14 mouse cellular contexts compared by ENCODE assay signal in genomic region chr1:53925149-53925901, GRCm38 (mm10).
A peak's percentile ranks its signal among the peaks of the same experiment; 100 is the strongest.
DNase-seq lines count a peak whose midpoint lies in the region; ATAC-seq and TF ChIP-seq lines count a peak whose summit lies in the region.
"Had no signal": no experiment of that assay in that cellular context is flagged by ENCODE, and none has a peak within 500 bp of the region (broad histone marks: within the 10 kb centered on the region; RNA-seq: fewer than 3 reads in every experiment).

No protein-coding gene starts in this region.

- no peaks in the 10 kb centered on the region for H3K36me3 ChIP-seq in liver, embryonic 16.5 days (ENCODE audit: control insufficient read depth, insufficient read depth)
- no peaks in the 10 kb centered on the region for H3K36me3 ChIP-seq in forebrain, embryonic 12.5 days (replicated peaks)
- no peaks in the 10 kb centered on the region for H3K36me3 ChIP-seq in hindbrain, embryonic 14.5 days (replicated peaks; ENCODE audit: control insufficient read depth, insufficient read depth)
- no peaks in the 10 kb centered on the region for H3K36me3 ChIP-seq in midbrain, postnatal 0 days (ENCODE audit: insufficient read depth, low read length)

- no peaks in the 10 kb centered on the region for H3K4me1 ChIP-seq in liver, embryonic 16.5 days (ENCODE audit: control insufficient read depth, low read depth, low read length)
- H3K4me1 ChIP-seq in forebrain, embryonic 12.5 days: no peaks in the 10 kb centered on the region
- H3K4me1 ChIP-seq in hindbrain, embryonic 14.5 days (replicated peaks; ENCODE audit: control insufficient read depth, insufficient read depth, low read length): no peaks in the 10 kb centered on the region
- no peaks in the 10 kb centered on the region for H3K4me1 ChIP-seq in midbrain, postnatal 0 days (ENCODE audit: insufficient read depth, low read length)

- no peaks in the 10 kb centered on the region for H3K9me3 ChIP-seq in liver, embryonic 16.5 days (replicated peaks; ENCODE audit: control insufficient read depth, low read length)
- H3K9me3 ChIP-seq in forebrain, embryonic 12.5 days: no peaks in the 10 kb centered on the region
- H3K9me3 ChIP-seq in hindbrain, embryonic 14.5 days (ENCODE audit: control insufficient read depth, low read length): no peaks in the 10 kb centered on the region
- H3K9me3 ChIP-seq in midbrain, postnatal 0 days (ENCODE audit: low read length): no peaks in the 10 kb centered on the region

- TF ChIP-seq CTCF in midbrain, postnatal 0 days (IDR thresholded peaks at IDR 0.05): no peak

- no peak for DNase-seq in liver
- no peak for DNase-seq in hindbrain, embryonic 14.5 days (ENCODE audit: low spot score)
- DNase-seq in midbrain, postnatal 0 days (ENCODE audit: low spot score): no peak
- DNase-seq in urinary bladder, postnatal 14 days (ENCODE audit: low spot score): no peak
- DNase-seq in kidney, postnatal 10 days: no peak
- DNase-seq: adrenal gland, postnatal 14 days; cerebellum, adult 8-10 months; heart, adult 11 months; kidney, postnatal 14 days; right cerebral cortex, postnatal 25 days had no signal

- WGBS in liver, embryonic 16.5 days (ENCODE audit: insufficient replicate concordance): 58% methylated on average over 18 of the region's 18 CpGs
- 33% methylated on average over 18 of the region's 18 CpGs for WGBS in forebrain, embryonic 12.5 days
- 38% methylated on average over 18 of the region's 18 CpGs for WGBS in hindbrain, embryonic 14.5 days
- 44% methylated on average over 18 of the region's 18 CpGs for WGBS in midbrain, postnatal 0 days

- no peak overlapping the region for H3K4me3 ChIP-seq in liver, embryonic 16.5 days (ENCODE audit: low read depth, low read length)
- no peak overlapping the region for H3K4me3 ChIP-seq in forebrain, embryonic 12.5 days (replicated peaks)
- H3K4me3 ChIP-seq in hindbrain, embryonic 14.5 days (replicated peaks; ENCODE audit: low read length): no peak overlapping the region
- H3K4me3 ChIP-seq in midbrain, postnatal 0 days (ENCODE audit: low read depth, low read length): no peak overlapping the region

- H3K9ac ChIP-seq in liver, embryonic 16.5 days (ENCODE audit: low read depth, low read length): no peak overlapping the region
- H3K9ac ChIP-seq in forebrain, embryonic 12.5 days: no peak overlapping the region
- no peak overlapping the region for H3K9ac ChIP-seq in hindbrain, embryonic 14.5 days
- no peak overlapping the region for H3K9ac ChIP-seq in midbrain, postnatal 0 days (replicated peaks; ENCODE audit: low read length, poor library complexity, severe bottlenecking)

- H3K27me3 ChIP-seq in liver, embryonic 16.5 days (ENCODE audit: control insufficient read depth, insufficient read depth, low read depth, low read length): no peaks in the 10 kb centered on the region
- peaks cover 17% of the 10 kb centered on the region for H3K27me3 ChIP-seq in forebrain, embryonic 12.5 days
- no peaks in the 10 kb centered on the region for H3K27me3 ChIP-seq in hindbrain, embryonic 14.5 days (ENCODE audit: control insufficient read depth, insufficient read depth, low read length)
- H3K27me3 ChIP-seq in midbrain, postnatal 0 days (ENCODE audit: insufficient read depth, low read length): no peaks in the 10 kb centered on the region

- peak; percentile 21; the same call in 1 of the 2 replicates for ATAC-seq in liver, embryonic 16.5 days (ENCODE audit: low read depth)
- ATAC-seq in forebrain, embryonic 12.5 days (ENCODE audit: low FRiP score): 0 out of 2 replicates have a peak, but pooled peaks have one; percentile 23
- peak; percentile 25 for ATAC-seq in hindbrain, embryonic 14.5 days (ENCODE audit: low FRiP score)
- peak; percentile 57 for ATAC-seq in midbrain, postnatal 0 days (ENCODE audit: low FRiP score)
- no peak for ATAC-seq in activated CD4-positive, CD25-positive, alpha-beta regulatory T cell, adult 4 months
- ATAC-seq: lung, postnatal 0 days had no signal

- no peak overlapping the region for H3K4me2 ChIP-seq in liver, embryonic 16.5 days (ENCODE audit: low read depth, low read length)
- no peak overlapping the region for H3K4me2 ChIP-seq in forebrain, embryonic 12.5 days
- no peak overlapping the region for H3K4me2 ChIP-seq in hindbrain, embryonic 14.5 days (replicated peaks)
- H3K4me2 ChIP-seq in midbrain, postnatal 0 days (ENCODE audit: low read depth, low read length, poor library complexity, severe bottlenecking): no peak overlapping the region

- H3K27ac ChIP-seq in liver, embryonic 16.5 days (ENCODE audit: low read length): no peak overlapping the region
- no peak overlapping the region for H3K27ac ChIP-seq in forebrain, embryonic 12.5 days
- H3K27ac ChIP-seq in hindbrain, embryonic 14.5 days: no peak overlapping the region
- H3K27ac ChIP-seq in midbrain, postnatal 0 days (ENCODE audit: low read depth, low read length): no peak overlapping the region
